Mouse (Mus musculus) bone marrow macrophage, adult 2 months (primary cell): ENCODE results near the gene Sox11. TPM values are rescaled to one million over a fixed set of nuclear protein-coding genes. Genes with fewer than 3 reads are reported as not detected.

ENCODE experiments used
- H3K27ac ChIP-seq: 2 replicates; pipeline ENCODE4 v1.5.1; 2012; ENCODE audit warnings: low read depth, low read length; ENCODE audit not compliant: insufficient read depth
- H3K4me1 ChIP-seq: 2 replicates; pipeline ENCODE4 v1.6.1; 2012; ENCODE audit warnings: low read length; ENCODE audit not compliant: control insufficient read depth, insufficient read depth
- H3K4me3 ChIP-seq: 2 replicates; pipeline ENCODE4 v1.5.1; 2012; ENCODE audit warnings: mild to moderate bottlenecking, low read length, moderate library complexity; ENCODE audit not compliant: insufficient read depth
- CTCF ChIP-seq: IDR thresholded peaks from 2 replicates; pipeline ENCODE4 v1.5.1; 2012; ENCODE audit warnings: low read depth, mild to moderate bottlenecking, low read length, moderate library complexity
- POLR2A ChIP-seq: IDR thresholded peaks from 2 replicates; pipeline ENCODE4 v1.6.1; 2012; ENCODE audit warnings: mild to moderate bottlenecking, low read depth, low read length, borderline replicate concordance
- polyA plus RNA-seq: library from polyadenylated mRNA; stranded (reverse); fragments of >200 nt; gene quantifications from 2 replicates; pipeline ENCODE4 v1.2.4, GENCODE M21; 2012; ENCODE audit not compliant: missing spikeins, insufficient read depth, insufficient read length

Gene Sox11
- not detected in 2 replicates for polyA plus RNA-seq

- Histone ChIP-seq H3K27ac (no peak within 1 kb of the TSS), H3K4me3 (no peak within 1 kb of the TSS), H3K4me1 (no peaks in the 10 kb centered on the region)
- no peak for TF ChIP-seq CTCF
- TF ChIP-seq POLR2A = no peak
Measured at GRCm38 (mm10) chr12:27341871-27342690, at the start of gene Sox11. TSS of gene Sox11 (minus strand) at chr12:27342574.

GRCm38 (mm10) chr12:27391652-27392305 is 49.4 kb upstream of the Sox11 start:
- H3K4me3 ChIP-seq = no peak overlapping the region
- TF ChIP-seq POLR2A (no peak), CTCF (no peak)
- no peaks in the 10 kb centered on the region for H3K4me1 ChIP-seq
- H3K27ac ChIP-seq = no peak overlapping the region

GRCm38 (mm10) chr12:27390439-27390838 is 48.1 kb upstream of the Sox11 start:
- Histone ChIP-seq H3K4me1 (no peaks in the 10 kb centered on the region), H3K27ac (no peak overlapping the region), H3K4me3 (no peak overlapping the region)
- TF ChIP-seq CTCF (no peak), POLR2A (no peak)

- TF ChIP-seq CTCF (no peak), POLR2A (no peak)
- H3K27ac ChIP-seq = no peak overlapping the region
- H3K4me1 ChIP-seq = no peaks in the 10 kb centered on the region
- H3K4me3 ChIP-seq = no peak overlapping the region
Measured at GRCm38 (mm10) chr12:27389429-27389828, 47.1 kb upstream of the Sox11 start.

- H3K27ac ChIP-seq = no peak overlapping the region
Measured at GRCm38 (mm10) chr12:27372505-27372904, 30.1 kb upstream of the Sox11 start.

GRCm38 (mm10) chr12:27370756-27371155 is 28.4 kb upstream of the Sox11 start:
- Histone ChIP-seq H3K4me1 (no peaks in the 10 kb centered on the region), H3K4me3 (no peak overlapping the region), H3K27ac (no peak overlapping the region)
- TF ChIP-seq POLR2A (no peak), CTCF (no peak)

More at GRCm38 (mm10) chr12:27372505-27372904, 30.1 kb upstream of the Sox11 start:
- TF ChIP-seq POLR2A = no peak
- TF ChIP-seq CTCF = no peak
- Histone ChIP-seq H3K4me1 (no peaks in the 10 kb centered on the region), H3K4me3 (no peak overlapping the region)

- H3K4me3 ChIP-seq = no peak overlapping the region
- H3K4me1 ChIP-seq = no peaks in the 10 kb centered on the region
- TF ChIP-seq POLR2A (no peak), CTCF (no peak)
- H3K27ac ChIP-seq = no peak overlapping the region
Measured at GRCm38 (mm10) chr12:27367476-27367875, 25.1 kb upstream of the Sox11 start.

GRCm38 (mm10) chr12:27363840-27364640 is 21.7 kb upstream of the Sox11 start:
- H3K4me3 ChIP-seq = no peak overlapping the region
- TF ChIP-seq POLR2A = no peak
- TF ChIP-seq CTCF = no peak

GRCm38 (mm10) chr12:27357076-27357637 is 14.8 kb upstream of the Sox11 start:
- no peaks in the 10 kb centered on the region for H3K4me1 ChIP-seq
- TF ChIP-seq POLR2A (no peak), CTCF (no peak)
- H3K27ac ChIP-seq = no peak overlapping the region
- no peak overlapping the region for H3K4me3 ChIP-seq

More at GRCm38 (mm10) chr12:27363840-27364640, 21.7 kb upstream of the Sox11 start:
- Histone ChIP-seq H3K27ac (no peak overlapping the region), H3K4me1 (no peaks in the 10 kb centered on the region)
